Mouse (Mus musculus): ENCODE results near the gene Tspan8.

Gene Tspan8

GRCm38 (mm10) chr10:115846930-115847329, 30.3 kb downstream of the Tspan8 start:
- DNase-seq, result peak; percentile 10

- DNase-seq, result no peak
Measured at GRCm38 (mm10) chr10:115848511-115848910, 31.9 kb downstream of the Tspan8 start.

- DNase-seq, result no peak
Measured at GRCm38 (mm10) chr10:115860210-115860880, 43.7 kb downstream of the Tspan8 start.

- peak; percentile 44 for DNase-seq
Measured at GRCm38 (mm10) chr10:115861967-115862366, 45.3 kb downstream of the Tspan8 start.

GRCm38 (mm10) chr10:115882757-115883156, 66.1 kb downstream of the Tspan8 start:
- DNase-seq, result no peak

GRCm38 (mm10) chr10:115891924-115892323, 75.3 kb downstream of the Tspan8 start:
- peak; percentile 47 for DNase-seq

GRCm38 (mm10) chr10:115892973-115893372, 76.3 kb downstream of the Tspan8 start:
- peak; percentile 4 for DNase-seq

GRCm38 (mm10) chr10:115894045-115894444, 77.4 kb downstream of the Tspan8 start:
- no peak for DNase-seq

- peak; percentile 36 for DNase-seq
Measured at GRCm38 (mm10) chr10:115896764-115897163, 80.1 kb downstream of the Tspan8 start.

GRCm38 (mm10) chr10:115897235-115897634, 80.6 kb downstream of the Tspan8 start:
- DNase-seq, result peak; percentile 63
